Mouse (Mus musculus) layer of hippocampus, adult 8-10 months (tissue): ENCODE results near the gene Gsto1. TPM values are rescaled to one million over a fixed set of nuclear protein-coding genes. Genes with fewer than 3 reads are reported as not detected.

Experiments
- total RNA-seq, 4 experiments: library from RNA; stranded (reverse); gene quantifications; 2 replicates each; pipeline ENCODE4 v1.2.4; 2022

Gsto1 gene
- total RNA-seq, 4 experiments from 2014 or later, result 49.8 to 60.2 (median 56.1) TPM

Other genes starting within 250 kb of the Gsto1 start
- under 1 TPM in 1 of 4 experiments, not detected in 3; 0.17 TPM for gene Col17a1, start 162.9 kb upstream of the Gsto1 start, total RNA-seq
- 100 to 1,000 TPM in 1 of 4 experiments, 10 to 100 TPM in 3; 89.0 to 103 (median 98.2) TPM for gene Sfr1, start 123.3 kb upstream of the Gsto1 start, total RNA-seq
- 1 to 10 TPM; 2.2 to 4.1 (median 2.9) TPM for gene Gsto2, start 10.6 kb downstream of the Gsto1 start, total RNA-seq
- gene Cfap43, start 64.3 kb downstream of the Gsto1 start, total RNA-seq, result 1 to 10 TPM in 3 of 4 experiments, under 1 TPM in 1; 0.77 to 2.8 (median 1.7) TPM
- gene Itprip, start 64.3 kb downstream of the Gsto1 start, total RNA-seq, result 1 to 10 TPM; 1.3 to 2.6 (median 1.8) TPM
- gene Cfap58, start 82.7 kb downstream of the Gsto1 start, total RNA-seq, result under 1 TPM; 0.22 to 0.61 (median 0.51) TPM